Mouse (Mus musculus): ENCODE measurements around the gene Fgf15. TPM values are rescaled to one million over a fixed set of nuclear protein-coding genes. Genes with fewer than 3 reads are reported as not detected.

Gene Fgf15
- total RNA-seq (2012; rRNA removed), result 10.8 and 43.2 TPM in 2 replicates

DNA sequence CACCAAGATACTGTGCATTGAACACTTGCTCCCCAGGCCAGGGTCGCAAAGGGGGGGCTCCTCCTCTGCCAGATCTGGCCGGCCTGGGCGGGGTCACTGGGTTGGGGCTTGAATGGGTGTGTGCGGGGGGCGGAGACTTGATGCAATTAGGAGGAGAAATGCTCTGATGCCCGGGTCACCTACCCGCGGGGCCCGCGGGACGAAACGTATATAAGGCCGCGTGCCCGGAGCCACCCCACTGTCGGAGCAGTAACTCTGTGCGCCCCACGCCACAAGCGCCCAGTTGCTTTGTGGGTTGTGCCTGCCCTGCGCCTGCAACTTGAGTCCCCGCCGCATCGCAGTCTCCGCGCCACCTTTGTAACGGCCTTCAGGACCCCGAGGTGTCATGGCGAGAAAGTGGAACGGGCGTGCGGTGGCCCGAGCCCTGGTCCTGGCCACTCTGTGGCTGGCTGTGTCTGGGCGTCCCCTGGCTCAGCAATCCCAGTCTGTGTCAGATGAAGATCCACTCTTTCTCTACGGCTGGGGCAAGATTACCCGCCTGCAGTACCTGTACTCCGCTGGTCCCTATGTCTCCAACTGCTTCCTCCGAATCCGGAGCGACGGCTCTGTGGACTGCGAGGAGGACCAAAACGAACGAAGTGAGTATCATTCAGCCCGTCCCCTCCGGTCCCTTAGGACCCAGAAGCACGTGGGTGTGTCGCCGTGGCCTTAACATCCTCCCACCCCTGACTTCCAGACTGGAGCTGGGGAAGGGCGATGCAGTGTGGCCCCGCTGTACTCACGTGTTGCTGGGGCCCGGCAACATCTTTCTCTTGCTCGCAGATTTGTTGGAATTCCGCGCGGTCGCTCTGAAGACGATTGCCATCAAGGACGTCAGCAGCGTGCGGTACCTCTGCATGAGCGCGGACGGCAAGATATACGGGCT, at the start of gene Fgf15:
TSS of gene Fgf15 (plus strand) at position 238 of the 925 bp plus-strand sequence.
- H3K9ac ChIP-seq (ENCODE audit: insufficient read depth, low read depth, low read length, poor library complexity, severe bottlenecking), result peak within 1 kb of the TSS; percentile 62
- peaks cover 6 to 14% of the 10 kb centered on the region in 2 experiments; a peak in 3 of 4 replicates for H3K4me1 ChIP-seq (ENCODE audit: control insufficient read depth in 2 of 2, insufficient read depth in 2 of 2, low read length in 2 of 2, poor library complexity in 1 of 2)
- H3K9me3 ChIP-seq (ENCODE audit: control insufficient read depth, insufficient read depth, low read depth, low read length), result no peaks in the 10 kb centered on the region
- TF ChIP-seq HCFC1 (IDR thresholded peaks at IDR 0.05; ENCODE audit: borderline replicate concordance, insufficient read depth, low read length), result no peak
- no peak for TF ChIP-seq CHD2 (IDR thresholded peaks at IDR 0.05; ENCODE audit: low read depth, low read length)
- no peak for TF ChIP-seq ZC3H11A (IDR thresholded peaks at IDR 0.05; ENCODE audit: borderline replicate concordance, low read depth, low read length)
- no peak for TF ChIP-seq MAFK (IDR thresholded peaks at IDR 0.05; ENCODE audit: insufficient read depth, low read depth, low read length)
- no peak for TF ChIP-seq ZNF384 (IDR thresholded peaks at IDR 0.05; ENCODE audit: low read depth, low read length)
- no peak for DNase-seq (ENCODE audit: low read depth, low spot score)
- in situ Hi-C loops (cut with MboI; ENCODE audit: low sequenced_read_pairs in 2 of 2, unreplicated experiment in 2 of 2), result loop anchor here in 1 of 2 experiments (5.0 kb wide), 2 partner anchors 104 to 314 kb away; partner anchors contain the start of gene Fadd
- H3K27ac ChIP-seq (ENCODE audit: insufficient read depth, low read depth, low read length, poor library complexity, severe bottlenecking), result no peak within 1 kb of the TSS
- peaks cover 6% of the 10 kb centered on the region; the same call in 1 of the 2 replicates for H3K36me3 ChIP-seq (ENCODE audit: control insufficient read depth, insufficient read depth, low read length, poor library complexity, severe bottlenecking)
- H3K4me3 ChIP-seq (ENCODE audit: insufficient read depth in 1 of 2, low read depth in 1 of 2, low read length in 2 of 2, poor library complexity in 1 of 2, severe bottlenecking in 1 of 2), result peak within 1 kb of the TSS; percentile 75 to 83

DNA sequence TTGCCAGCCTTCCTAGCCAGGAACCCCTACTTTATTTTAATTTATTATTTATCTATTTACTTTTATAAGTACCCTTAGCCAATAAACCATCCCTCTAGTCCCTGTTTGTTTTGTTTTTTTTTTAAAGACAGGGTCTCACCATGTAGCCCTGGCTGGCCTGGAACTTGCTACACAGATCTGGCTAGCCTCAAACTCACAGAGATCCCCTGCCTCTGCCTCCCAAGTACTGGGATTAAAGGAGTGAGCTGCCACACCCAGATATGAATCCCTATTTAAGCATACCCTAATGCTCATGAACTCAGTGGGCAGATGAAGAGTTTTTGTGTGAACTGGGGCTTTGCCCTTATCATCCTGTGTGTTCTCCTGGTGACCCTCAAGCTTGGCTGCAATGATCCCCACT, 49.3 kb upstream of the Fgf15 start, which contains the start of gene Fgf4:
TSS of gene Fgf4 (plus strand) at position 301 of the 400 bp plus-strand sequence.
- no peak for TF ChIP-seq CHD2 (IDR thresholded peaks at IDR 0.05; ENCODE audit: low read depth, low read length)
- TF ChIP-seq ZNF384 (IDR thresholded peaks at IDR 0.05; ENCODE audit: low read depth, low read length), result no peak
- TF ChIP-seq MAFK (IDR thresholded peaks at IDR 0.05; ENCODE audit: insufficient read depth, low read depth, low read length), result no peak
- TF ChIP-seq HCFC1 (IDR thresholded peaks at IDR 0.05; ENCODE audit: borderline replicate concordance, insufficient read depth, low read length), result no peak
- TF ChIP-seq ZC3H11A (IDR thresholded peaks at IDR 0.05; ENCODE audit: borderline replicate concordance, low read depth, low read length), result no peak
- DNase-seq (ENCODE audit: low read depth, low spot score), result no peak
- Histone ChIP-seq H3K27ac (ENCODE audit: insufficient read depth, low read depth, low read length, poor library complexity, severe bottlenecking) (no peak within 1 kb of the TSS), H3K9ac (ENCODE audit: insufficient read depth, low read depth, low read length, poor library complexity, severe bottlenecking) (no peak within 1 kb of the TSS), H3K4me3 (ENCODE audit: insufficient read depth in 1 of 2, low read depth in 1 of 2, low read length in 2 of 2, poor library complexity in 1 of 2, severe bottlenecking in 1 of 2) (no peak within 1 kb of the TSS), H3K9me3 (ENCODE audit: control insufficient read depth, insufficient read depth, low read depth, low read length) (no peaks in the 10 kb centered on the region), H3K4me1 (ENCODE audit: control insufficient read depth in 2 of 2, insufficient read depth in 2 of 2, low read length in 2 of 2, poor library complexity in 1 of 2) (peaks cover 1 to 10% of the 10 kb centered on the region in 2 experiments; a peak in 3 of 4 replicates), H3K36me3 (ENCODE audit: control insufficient read depth, insufficient read depth, low read length, poor library complexity, severe bottlenecking) (no peaks in the 10 kb centered on the region)
- in situ Hi-C loops (cut with MboI; ENCODE audit: low sequenced_read_pairs in 2 of 2, unreplicated experiment in 2 of 2), result no loop called here

DNA sequence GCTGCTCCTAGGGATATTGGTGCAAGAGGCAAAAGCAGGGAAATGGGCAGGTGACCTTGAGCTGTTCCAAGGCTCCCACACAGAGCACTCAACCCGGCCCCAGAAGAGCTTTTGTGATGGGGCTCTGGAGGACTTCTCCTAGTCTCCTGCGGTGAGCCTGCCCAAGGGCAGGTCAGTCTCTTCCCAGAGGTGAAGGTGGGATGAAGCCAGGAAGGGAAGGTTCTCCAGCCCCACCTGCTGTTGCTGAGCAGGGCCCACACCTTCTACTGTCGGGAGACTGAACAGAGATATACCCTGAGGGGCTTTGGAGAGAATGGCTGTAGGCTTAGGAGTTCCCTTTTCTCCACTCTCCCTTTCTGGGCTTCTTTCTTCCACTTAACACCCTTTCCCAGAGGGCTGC, 45.0 kb upstream of the Fgf15 start:
- Histone ChIP-seq H3K4me1 (ENCODE audit: control insufficient read depth in 2 of 2, insufficient read depth in 2 of 2, low read length in 2 of 2, poor library complexity in 1 of 2) (peaks cover 6 to 35% of the 10 kb centered on the region in 2 experiments), H3K36me3 (ENCODE audit: control insufficient read depth, insufficient read depth, low read length, poor library complexity, severe bottlenecking) (no peaks in the 10 kb centered on the region), H3K4me3 (ENCODE audit: insufficient read depth in 1 of 2, low read depth in 1 of 2, low read length in 2 of 2, poor library complexity in 1 of 2, severe bottlenecking in 1 of 2) (no peak overlapping the region), H3K9me3 (ENCODE audit: control insufficient read depth, insufficient read depth, low read depth, low read length) (no peaks in the 10 kb centered on the region), H3K9ac (ENCODE audit: insufficient read depth, low read depth, low read length, poor library complexity, severe bottlenecking) (no peak overlapping the region), H3K27ac (ENCODE audit: insufficient read depth, low read depth, low read length, poor library complexity, severe bottlenecking) (no peak overlapping the region)
- in situ Hi-C loops (cut with MboI; ENCODE audit: low sequenced_read_pairs in 2 of 2, unreplicated experiment in 2 of 2), result no loop called here
- DNase-seq (ENCODE audit: low read depth, low spot score), result peak; percentile 65
- TF ChIP-seq CHD2 (IDR thresholded peaks at IDR 0.05; ENCODE audit: low read depth, low read length) (no peak), ZNF384 (IDR thresholded peaks at IDR 0.05; ENCODE audit: low read depth, low read length) (no peak)

DNA sequence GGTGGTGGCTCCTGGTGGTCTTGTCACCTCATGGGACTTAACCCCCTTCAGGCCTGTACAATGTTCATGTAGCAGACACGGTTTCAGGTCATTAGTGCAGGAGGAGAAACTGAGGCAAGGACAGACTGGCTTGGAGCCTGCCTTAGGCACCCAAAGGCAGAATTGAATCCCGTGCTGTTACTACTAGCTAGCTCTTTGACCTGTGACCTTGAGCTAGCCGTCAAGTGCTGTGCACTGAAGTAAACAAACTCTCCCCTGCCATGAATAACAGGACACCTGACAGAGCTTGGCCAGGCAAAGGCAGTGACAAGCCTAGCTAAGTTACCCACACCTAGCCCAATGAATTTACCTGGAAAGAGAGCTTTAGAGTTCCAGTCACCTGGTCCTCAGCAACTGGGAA, 41.4 kb upstream of the Fgf15 start:
- H3K27ac ChIP-seq (ENCODE audit: insufficient read depth, low read depth, low read length, poor library complexity, severe bottlenecking), result peak overlapping the region; percentile 57
- H3K4me3 ChIP-seq (ENCODE audit: insufficient read depth in 1 of 2, low read depth in 1 of 2, low read length in 2 of 2, poor library complexity in 1 of 2, severe bottlenecking in 1 of 2), result no peak overlapping the region
- in situ Hi-C loops (cut with MboI; ENCODE audit: low sequenced_read_pairs in 2 of 2, unreplicated experiment in 2 of 2), result no loop called here

More for the DNA sequence above, 41.4 kb upstream of the Fgf15 start:
- H3K9ac ChIP-seq (ENCODE audit: insufficient read depth, low read depth, low read length, poor library complexity, severe bottlenecking), result peak overlapping the region; percentile 35; the same call in 1 of the 2 replicates
- no peaks in the 10 kb centered on the region for H3K9me3 ChIP-seq (ENCODE audit: control insufficient read depth, insufficient read depth, low read depth, low read length)
- H3K4me1 ChIP-seq (ENCODE audit: control insufficient read depth in 2 of 2, insufficient read depth in 2 of 2, low read length in 2 of 2, poor library complexity in 1 of 2), result peaks cover 14 to 51% of the 10 kb centered on the region in 2 experiments
- TF ChIP-seq CHD2 (IDR thresholded peaks at IDR 0.05; ENCODE audit: low read depth, low read length) (no peak), MAFK (IDR thresholded peaks at IDR 0.05; ENCODE audit: insufficient read depth, low read depth, low read length) (no peak), ZNF384 (IDR thresholded peaks at IDR 0.05; ENCODE audit: low read depth, low read length) (no peak), HCFC1 (IDR thresholded peaks at IDR 0.05; ENCODE audit: borderline replicate concordance, insufficient read depth, low read length) (no peak), ZC3H11A (IDR thresholded peaks at IDR 0.05; ENCODE audit: borderline replicate concordance, low read depth, low read length) (no peak)
- DNase-seq (ENCODE audit: low read depth, low spot score), result no peak
- peaks cover 2% of the 10 kb centered on the region; the same call in 1 of the 2 replicates for H3K36me3 ChIP-seq (ENCODE audit: control insufficient read depth, insufficient read depth, low read length, poor library complexity, severe bottlenecking)

Data from ES-E14 (cell line).